Mouse (Mus musculus) lung, embryonic 15.5 days (tissue): ENCODE results near the gene Card11. TPM values are rescaled to one million over a fixed set of nuclear protein-coding genes. Genes with fewer than 3 reads are reported as not detected.

Experiments
- ATAC-seq: fragments of 200-750 bp; cut with Nextera tagmentation; 2 replicates; pipeline ENCODE4 v1.8.0; 2017; ENCODE audit warnings: moderate number of reproducible peaks, borderline replicate concordance; ENCODE audit not compliant: low FRiP score, low TSS enrichment; ENCODE audit errors: extremely low read depth
- H3K27ac ChIP-seq: fragments of 300-500 bp; sonication (generic); 2 replicates; pipeline ENCODE4 v1.5.1; 2015; ENCODE audit warnings: moderate library complexity, mild to moderate bottlenecking, inconsistent platforms
- H3K27me3 ChIP-seq: fragments of 300-500 bp; sonication (generic); 2 replicates; pipeline ENCODE4 v1.6.1; 2015; ENCODE audit warnings: inconsistent platforms
- H3K36me3 ChIP-seq: fragments of 300-500 bp; sonication (generic); 2 replicates; pipeline ENCODE4 v1.6.1; 2015; ENCODE audit warnings: inconsistent platforms
- H3K4me1 ChIP-seq: fragments of 300-500 bp; sonication (generic); 2 replicates; pipeline ENCODE4 v1.6.1; 2015; ENCODE audit warnings: inconsistent platforms
- H3K4me2 ChIP-seq: fragments of 300-500 bp; sonication (generic); 2 replicates; pipeline ENCODE4 v1.6.1; 2015; ENCODE audit warnings: inconsistent platforms, mild to moderate bottlenecking, moderate library complexity
- H3K4me3 ChIP-seq: fragments of 300-500 bp; sonication (generic); 2 replicates; pipeline ENCODE4 v1.5.1; 2015; ENCODE audit warnings: mild to moderate bottlenecking, inconsistent platforms
- H3K9ac ChIP-seq: fragments of 300-500 bp; sonication (generic); 2 replicates; pipeline ENCODE4 v1.6.1; 2015; ENCODE audit warnings: inconsistent platforms
- H3K9me3 ChIP-seq: fragments of 300-500 bp; sonication (generic); 2 replicates; pipeline ENCODE4 v1.6.1; 2016; ENCODE audit warnings: inconsistent platforms
- WGBS: fragments of 180-500 bp; shearing (Covaris S2); methylation state at CpG from one replicate; pipeline ENCODE4 v1.1.7; 2015; 5-methylcytosine and 5-hydroxymethylcytosine counted together
- polyA plus RNA-seq: library from polyadenylated mRNA; unstranded; fragments of >200 nt; fragmentation: Nextera tagmentation; extraction: Ambion mirVana; gene quantifications from 2 replicates; pipeline ENCODE4 v1.2.1, GENCODE M21; 2015

Card11 gene
- 0.26 and 0.57 TPM in 2 replicates for polyA plus RNA-seq

GRCm38 (mm10) chr5:141000349-141000748, at the start of gene Card11:
Gene Card11, minus strand, starts transcription at chr5:141000582.
- H3K36me3 ChIP-seq: no peaks in the 10 kb centered on the region
- ATAC-seq: no peak
- no peak within 1 kb of the TSS for H3K27ac ChIP-seq
- 52% methylated on average over 10 of the region's 10 CpGs for WGBS
- no peak within 1 kb of the TSS for H3K9ac ChIP-seq
- H3K9me3 ChIP-seq: no peaks in the 10 kb centered on the region
- H3K4me3 ChIP-seq: no peak within 1 kb of the TSS
- H3K4me1 ChIP-seq: no peaks in the 10 kb centered on the region
- H3K4me2 ChIP-seq: no peak within 1 kb of the TSS
- H3K27me3 ChIP-seq: no peaks in the 10 kb centered on the region

GRCm38 (mm10) chr5:141047651-141048218, 47.4 kb upstream of the Card11 start:
- Histone ChIP-seq H3K9me3 (no peaks in the 10 kb centered on the region), H3K4me1 (no peaks in the 10 kb centered on the region), H3K9ac (no peak overlapping the region), H3K27me3 (no peaks in the 10 kb centered on the region), H3K4me2 (no peak overlapping the region), H3K36me3 (no peaks in the 10 kb centered on the region), H3K27ac (no peak overlapping the region), H3K4me3 (no peak overlapping the region)
- no peak for ATAC-seq
- 66% methylated on average over 13 of the region's 13 CpGs for WGBS

DNA sequence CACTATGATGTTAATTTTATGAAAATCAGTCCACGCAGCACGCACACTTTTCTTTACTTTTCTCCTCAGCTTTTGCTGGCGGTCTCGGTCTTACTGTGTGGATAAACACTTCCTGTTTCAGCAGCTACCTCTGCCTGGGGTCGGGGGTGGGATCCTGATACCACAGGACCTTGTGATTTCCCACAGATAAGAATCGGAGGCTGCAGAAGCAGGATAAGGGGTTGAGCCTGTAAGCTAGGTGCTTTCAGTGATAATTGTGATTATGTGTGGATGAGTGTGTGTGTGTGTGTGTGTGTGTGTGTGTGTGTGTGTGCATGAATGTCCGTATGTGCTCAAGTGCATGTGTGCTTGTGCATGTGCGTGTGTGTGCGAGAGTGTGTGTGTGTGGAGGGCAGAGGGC, 44.6 kb upstream of the Card11 start:
- no peaks in the 10 kb centered on the region for H3K4me1 ChIP-seq
- no peaks in the 10 kb centered on the region for H3K9me3 ChIP-seq
- H3K4me2 ChIP-seq: no peak overlapping the region
- no peak overlapping the region for H3K4me3 ChIP-seq
- no peaks in the 10 kb centered on the region for H3K36me3 ChIP-seq
- WGBS: 65% methylated on average over 9 of the region's 9 CpGs
- ATAC-seq: no peak
- no peak overlapping the region for H3K9ac ChIP-seq
- H3K27me3 ChIP-seq: no peaks in the 10 kb centered on the region
- no peak overlapping the region for H3K27ac ChIP-seq

GRCm38 (mm10) chr5:141043654-141044447, 43.5 kb upstream of the Card11 start:
- no peaks in the 10 kb centered on the region for H3K36me3 ChIP-seq
- no peak for ATAC-seq
- no peaks in the 10 kb centered on the region for H3K4me1 ChIP-seq
- peak overlapping the region; percentile 13; the same call in 1 of the 2 replicates for H3K4me2 ChIP-seq
- no peak overlapping the region for H3K4me3 ChIP-seq
- no peaks in the 10 kb centered on the region for H3K9me3 ChIP-seq
- H3K27me3 ChIP-seq: no peaks in the 10 kb centered on the region
- 42% methylated on average over 19 of the region's 19 CpGs for WGBS
- no peak overlapping the region for H3K27ac ChIP-seq
- H3K9ac ChIP-seq: no peak overlapping the region

GRCm38 (mm10) chr5:141042406-141042805, 42.0 kb upstream of the Card11 start:
- Histone ChIP-seq H3K9me3 (no peaks in the 10 kb centered on the region), H3K4me3 (no peak overlapping the region), H3K27ac (no peak overlapping the region), H3K36me3 (no peaks in the 10 kb centered on the region), H3K9ac (no peak overlapping the region), H3K4me2 (no peak overlapping the region), H3K27me3 (no peaks in the 10 kb centered on the region), H3K4me1 (no peaks in the 10 kb centered on the region)
- 81% methylated on average over 4 of the region's 4 CpGs for WGBS
- ATAC-seq: no peak

GRCm38 (mm10) chr5:141040846-141041245, 40.5 kb upstream of the Card11 start:
- no peaks in the 10 kb centered on the region for H3K9me3 ChIP-seq
- no peak overlapping the region for H3K27ac ChIP-seq
- H3K27me3 ChIP-seq: no peaks in the 10 kb centered on the region
- WGBS: 29% methylated on average over 9 of the region's 9 CpGs
- H3K4me2 ChIP-seq: no peak overlapping the region
- no peak overlapping the region for H3K9ac ChIP-seq
- H3K36me3 ChIP-seq: no peaks in the 10 kb centered on the region
- ATAC-seq: no peak
- H3K4me3 ChIP-seq: no peak overlapping the region
- no peaks in the 10 kb centered on the region for H3K4me1 ChIP-seq

DNA sequence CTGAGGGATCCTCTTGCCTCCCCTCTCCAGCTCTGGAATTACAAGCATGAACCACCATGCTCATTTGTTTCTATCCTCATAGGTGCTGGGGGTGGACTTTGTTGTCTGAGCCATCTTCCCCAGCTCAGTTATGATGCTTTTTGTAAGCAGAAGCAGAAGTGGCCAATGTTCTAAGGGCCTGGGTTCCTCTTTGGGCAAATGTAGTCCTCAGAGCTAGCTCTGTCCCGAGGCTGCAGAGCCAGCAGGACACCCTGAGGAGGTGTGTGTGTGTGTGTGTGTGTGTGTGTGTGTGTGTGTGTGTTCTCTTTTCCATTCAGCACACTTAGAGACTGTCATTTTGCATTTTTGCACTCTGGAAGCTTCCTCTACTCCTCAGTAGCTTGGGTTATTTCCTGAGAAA, 38.0 kb upstream of the Card11 start:
- Histone ChIP-seq H3K27me3 (no peaks in the 10 kb centered on the region), H3K36me3 (no peaks in the 10 kb centered on the region), H3K9ac (no peak overlapping the region), H3K4me3 (no peak overlapping the region), H3K27ac (no peak overlapping the region), H3K4me1 (no peaks in the 10 kb centered on the region), H3K9me3 (no peaks in the 10 kb centered on the region), H3K4me2 (no peak overlapping the region)
- ATAC-seq: no peak
- WGBS: 55% methylated on average over 1 of the region's 1 CpGs

DNA sequence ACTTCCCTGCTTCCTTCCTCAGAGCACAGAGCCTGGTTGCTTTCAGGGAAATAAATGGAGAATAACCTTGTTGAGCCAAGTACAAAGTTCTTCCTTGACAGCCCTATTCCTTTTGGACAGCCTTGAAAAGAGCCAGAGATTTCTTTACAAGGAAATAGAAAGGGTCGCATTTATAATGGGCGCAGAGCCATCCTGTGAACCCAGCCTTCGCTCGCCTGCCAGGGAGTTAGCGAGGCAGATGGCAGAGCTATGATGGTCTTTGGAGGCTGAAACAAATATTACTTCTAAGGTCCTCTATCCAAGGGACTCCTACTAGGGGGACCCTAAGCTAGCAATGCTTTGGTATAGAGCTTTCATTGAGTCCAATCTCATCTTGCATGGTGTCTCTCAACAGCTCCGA, 35.0 kb upstream of the Card11 start:
- Histone ChIP-seq H3K9ac (no peak overlapping the region), H3K4me1 (no peaks in the 10 kb centered on the region), H3K27me3 (no peaks in the 10 kb centered on the region), H3K9me3 (no peaks in the 10 kb centered on the region), H3K4me3 (no peak overlapping the region), H3K4me2 (no peak overlapping the region), H3K27ac (no peak overlapping the region), H3K36me3 (no peaks in the 10 kb centered on the region)
- 68% methylated on average over 6 of the region's 6 CpGs for WGBS
- no peak for ATAC-seq

DNA sequence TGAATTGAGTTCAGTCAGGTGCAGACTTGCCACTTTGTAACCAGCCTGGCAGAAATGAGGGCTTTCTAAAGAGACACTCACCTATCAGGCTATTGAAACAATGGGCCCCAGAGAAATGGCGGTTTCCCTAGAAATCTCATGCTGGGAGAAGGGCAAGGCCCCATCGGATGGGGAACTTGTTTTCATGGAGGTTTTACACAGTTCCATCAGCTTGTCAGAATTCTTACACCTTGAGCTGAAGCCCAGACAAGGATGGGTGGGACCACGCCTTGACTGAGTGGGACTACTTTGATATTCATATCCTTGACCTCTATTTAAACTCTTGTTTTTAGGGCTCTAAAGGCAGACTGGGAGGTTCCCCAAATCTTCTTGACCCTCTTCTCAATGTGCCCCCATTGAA, 33.9 kb upstream of the Card11 start:
- Histone ChIP-seq H3K27ac (no peak overlapping the region), H3K4me3 (no peak overlapping the region), H3K36me3 (no peaks in the 10 kb centered on the region), H3K27me3 (no peaks in the 10 kb centered on the region), H3K9ac (no peak overlapping the region), H3K4me2 (no peak overlapping the region), H3K9me3 (no peaks in the 10 kb centered on the region), H3K4me1 (no peaks in the 10 kb centered on the region)
- no peak for ATAC-seq
- WGBS: 73% methylated on average over 3 of the region's 3 CpGs

DNA sequence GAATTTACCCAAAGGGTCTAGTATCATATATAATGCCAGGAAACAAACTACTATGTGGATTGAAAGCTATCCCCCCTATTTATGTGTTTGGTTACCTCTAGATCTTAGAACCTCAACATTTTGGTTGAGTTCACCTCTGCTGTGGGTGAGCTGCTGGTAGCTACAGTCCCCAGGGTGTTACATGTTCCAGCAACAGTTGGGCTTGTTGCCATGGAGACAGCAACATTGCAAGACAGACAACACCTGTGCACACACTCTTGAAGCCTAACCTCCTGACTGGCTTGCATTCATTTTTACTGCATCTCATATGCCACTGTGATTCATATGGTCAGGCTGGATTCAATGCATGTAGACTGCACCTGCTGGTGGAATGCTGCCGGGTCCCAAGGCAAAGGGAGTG, 32.6 kb upstream of the Card11 start:
- H3K4me3 ChIP-seq: no peak overlapping the region
- H3K4me1 ChIP-seq: no peaks in the 10 kb centered on the region
- no peak overlapping the region for H3K4me2 ChIP-seq
- H3K9me3 ChIP-seq: no peaks in the 10 kb centered on the region
- H3K27ac ChIP-seq: no peak overlapping the region
- ATAC-seq: no peak
- WGBS: 73% methylated on average over 1 of the region's 1 CpGs
- no peak overlapping the region for H3K9ac ChIP-seq
- no peaks in the 10 kb centered on the region for H3K36me3 ChIP-seq
- no peaks in the 10 kb centered on the region for H3K27me3 ChIP-seq

GRCm38 (mm10) chr5:141029364-141029763, 29.0 kb upstream of the Card11 start:
- no peaks in the 10 kb centered on the region for H3K9me3 ChIP-seq
- no peaks in the 10 kb centered on the region for H3K4me1 ChIP-seq
- no peak for ATAC-seq
- H3K27ac ChIP-seq: no peak overlapping the region
- no peaks in the 10 kb centered on the region for H3K36me3 ChIP-seq
- no peak overlapping the region for H3K4me3 ChIP-seq
- no peak overlapping the region for H3K9ac ChIP-seq
- no peak overlapping the region for H3K4me2 ChIP-seq
- H3K27me3 ChIP-seq: no peaks in the 10 kb centered on the region
- 82% methylated on average over 2 of the region's 2 CpGs for WGBS

DNA sequence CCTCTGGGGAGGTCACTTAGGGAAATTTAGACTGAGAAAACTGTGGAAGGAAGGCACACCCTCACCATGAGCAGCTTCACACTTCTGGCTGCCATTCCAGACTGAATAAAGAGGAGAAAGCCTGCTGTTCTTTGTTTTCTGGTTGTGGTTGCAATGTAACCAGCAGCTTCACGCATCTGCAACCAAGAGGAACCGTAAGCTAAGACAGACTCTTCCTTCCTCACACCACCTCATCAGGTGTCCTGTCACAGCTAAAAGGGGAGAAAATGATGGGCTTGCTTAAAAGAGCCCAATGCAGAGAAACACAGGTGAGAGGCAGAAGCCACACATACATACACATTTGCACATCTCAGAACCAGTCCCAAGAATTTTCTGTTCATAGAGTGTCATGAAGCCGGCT, 25.3 kb upstream of the Card11 start:
- H3K27ac ChIP-seq: no peak overlapping the region
- no peak overlapping the region for H3K4me2 ChIP-seq
- H3K9ac ChIP-seq: no peak overlapping the region
- ATAC-seq: no peak
- H3K36me3 ChIP-seq: no peaks in the 10 kb centered on the region
- no peaks in the 10 kb centered on the region for H3K4me1 ChIP-seq
- no peak overlapping the region for H3K4me3 ChIP-seq
- H3K27me3 ChIP-seq: no peaks in the 10 kb centered on the region
- 84% methylated on average over 3 of the region's 3 CpGs for WGBS
- H3K9me3 ChIP-seq: peaks cover 5% of the 10 kb centered on the region; the same call in 1 of the 2 replicates
